In genomic region chr11:99322851-99323250, GRCm38 (mm10) we compare ENCODE assay signal across 37 mouse cellular contexts. TPM values are rescaled to one million over a fixed set of nuclear protein-coding genes. Genes with fewer than 3 reads are reported as not detected.
"Had no signal": no experiment of that assay in that cellular context is flagged by ENCODE, and none has a peak within 500 bp of the region (broad histone marks: within the 10 kb centered on the region; RNA-seq: fewer than 3 reads in every experiment).

Krt25 (minus strand) TSS chr11:99322951.

- H3K4me3 ChIP-seq: limb, embryonic 10.5 days; limb, embryonic 12.5 days; limb, embryonic 13.5 days; limb, embryonic 15.5 days; liver, embryonic 12.5 days; liver, embryonic 13.5 days; liver, embryonic 15.5 days; lung, embryonic 15.5 days; megakaryocyte, embryonic 14.5 days; midbrain, embryonic 10.5 days; midbrain, embryonic 12.5 days; midbrain, embryonic 13.5 days; midbrain, embryonic 15.5 days; myocyte; neural tube, embryonic 12.5 days had no signal

- H3K27me3 ChIP-seq: limb, embryonic 12.5 days; limb, embryonic 13.5 days; limb, embryonic 15.5 days; liver, embryonic 12.5 days; liver, embryonic 13.5 days; liver, embryonic 15.5 days; lung, embryonic 15.5 days; midbrain, embryonic 12.5 days; midbrain, embryonic 13.5 days; midbrain, embryonic 15.5 days; neural tube, embryonic 12.5 days had no signal

- H3K4me1 ChIP-seq: limb, embryonic 13.5 days; limb, embryonic 15.5 days; liver, embryonic 12.5 days; liver, embryonic 13.5 days; liver, embryonic 15.5 days; lung, embryonic 15.5 days; megakaryocyte, embryonic 14.5 days; midbrain, embryonic 10.5 days; midbrain, embryonic 12.5 days; midbrain, embryonic 13.5 days; midbrain, embryonic 15.5 days had no signal

- H3K4me2 ChIP-seq: limb, embryonic 12.5 days; limb, embryonic 13.5 days; limb, embryonic 15.5 days; liver, embryonic 11.5 days; liver, embryonic 12.5 days; liver, embryonic 13.5 days; liver, embryonic 15.5 days; lung, embryonic 14.5 days; lung, embryonic 15.5 days; midbrain, embryonic 11.5 days; midbrain, embryonic 12.5 days; midbrain, embryonic 13.5 days; midbrain, embryonic 15.5 days; neural tube, embryonic 12.5 days had no signal

- H3K27ac ChIP-seq: limb, embryonic 10.5 days; limb, embryonic 12.5 days; limb, embryonic 13.5 days; limb, embryonic 15.5 days; liver, embryonic 12.5 days; liver, embryonic 13.5 days; liver, embryonic 14.5 days; liver, embryonic 15.5 days; lung, embryonic 15.5 days; macrophage; midbrain, embryonic 10.5 days; midbrain, embryonic 12.5 days; midbrain, embryonic 13.5 days; midbrain, embryonic 15.5 days; neural tube, embryonic 12.5 days had no signal

- H3K36me3 ChIP-seq: limb, embryonic 10.5 days; limb, embryonic 12.5 days; limb, embryonic 13.5 days; limb, embryonic 15.5 days; liver, embryonic 12.5 days; liver, embryonic 13.5 days; liver, embryonic 15.5 days; lung, embryonic 15.5 days; midbrain, embryonic 10.5 days; midbrain, embryonic 12.5 days; midbrain, embryonic 13.5 days; midbrain, embryonic 15.5 days; neural tube, embryonic 12.5 days had no signal

- DNase-seq: left cerebral cortex, postnatal 4 days; liver; liver, embryonic 13.5 days; liver, postnatal 0 days; lung, adult 18-20 months; lung, adult 2 months; lung, embryonic 14.5 days; lung, postnatal 10 days; lung, postnatal 14 days; lung, postnatal 36 days; lung, postnatal 4 days; midbrain, embryonic 14.5 days had no signal

- ATAC-seq: liver, embryonic 12.5 days; liver, postnatal 0 days; lung, postnatal 0 days; midbrain, embryonic 13.5 days; midbrain, embryonic 15.5 days; midbrain, embryonic 16.5 days had no signal

- H3K9me3 ChIP-seq: limb, embryonic 10.5 days; limb, embryonic 12.5 days; limb, embryonic 13.5 days; limb, embryonic 15.5 days; liver, embryonic 12.5 days; liver, embryonic 13.5 days; liver, embryonic 15.5 days; lung, embryonic 15.5 days; megakaryocyte, embryonic 14.5 days; midbrain, embryonic 10.5 days; midbrain, embryonic 12.5 days; midbrain, embryonic 13.5 days; midbrain, embryonic 15.5 days; neural tube, embryonic 12.5 days had no signal

- H3K9ac ChIP-seq: limb, embryonic 12.5 days; limb, embryonic 13.5 days; limb, embryonic 15.5 days; liver, embryonic 12.5 days; liver, embryonic 13.5 days; liver, embryonic 14.5 days; liver, embryonic 15.5 days; liver, postnatal 0 days; lung, embryonic 14.5 days; lung, embryonic 15.5 days; midbrain, embryonic 12.5 days; midbrain, embryonic 13.5 days; midbrain, embryonic 15.5 days; neural tube, embryonic 12.5 days had no signal

RNA-seq across cellular contexts. Expression of gene Krt25, which starts in this region (rescaled TPM):
- polyA plus RNA-seq: limb, embryonic 10.5 days; limb, embryonic 11.5 days; limb, embryonic 12.5 days; limb, embryonic 13.5 days; limb, embryonic 14.5 days; limb, embryonic 15.5 days; liver, adult 2 months; liver, embryonic 11.5 days; liver, embryonic 12.5 days; liver, embryonic 13.5 days; liver, embryonic 14.5 days; liver, embryonic 15.5 days; liver, embryonic 16.5 days; lung, adult 2 months; lung, embryonic 14.5 days; lung, embryonic 15.5 days; lung, embryonic 16.5 days; macrophage; midbrain, embryonic 10.5 days; midbrain, embryonic 11.5 days; midbrain, embryonic 12.5 days; midbrain, embryonic 13.5 days; midbrain, embryonic 14.5 days; myocyte had no signal
